Mouse (Mus musculus): ENCODE measurements around the gene C2. TPM values are rescaled to one million over a fixed set of nuclear protein-coding genes. Genes with fewer than 3 reads are reported as not detected.
A peak's percentile ranks its signal among the peaks of the same experiment; 100 is the strongest.

Gene C2
- total RNA-seq (2014; fragmentation: Nextera tagmentation) (22.2 and 25.9 TPM in 2 replicates), total RNA-seq (2017) (1.4 and 2.5 TPM in 2 replicates), polyA plus RNA-seq (2012) (1.2 and 2.3 TPM in 2 replicates)

DNA sequence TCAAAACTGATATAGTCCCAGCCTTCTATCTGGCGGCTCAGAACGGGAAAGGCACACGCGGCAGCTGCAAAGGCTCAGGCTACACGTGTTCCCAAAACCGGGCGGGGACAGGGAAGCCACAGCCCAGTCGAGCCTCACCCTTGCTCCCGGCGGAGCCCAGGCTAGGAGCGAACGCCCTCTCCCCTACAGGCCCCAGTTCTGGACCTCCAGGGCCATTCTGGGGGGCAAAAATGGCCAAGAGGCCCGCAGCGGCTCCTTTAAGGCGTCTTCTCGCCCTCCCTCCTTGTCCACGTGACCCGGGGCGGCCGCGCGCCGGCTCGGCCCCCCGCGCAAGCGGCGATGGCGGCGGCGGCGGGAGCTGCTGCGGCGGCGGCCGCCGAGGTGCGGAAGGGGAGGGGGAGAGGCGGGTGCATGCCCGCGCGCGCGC, at the start of gene C2, which contains the start of gene Ehmt2:
C2 (minus strand) TSS at position 106 of the 427 bp plus-strand sequence.
Ehmt2 (plus strand) TSS at position 310 of the 427 bp plus-strand sequence.
- Histone ChIP-seq H3K4me3 (ENCODE audit: low read depth, low read length) (peak within 1 kb of the TSS; percentile 91), H3K27me3 (ENCODE audit: insufficient read depth, low read length) (no peaks in the 10 kb centered on the region), H3K36me3 (replicated peaks) (peaks cover 40% of the 10 kb centered on the region), H3K9me3 (replicated peaks) (no peaks in the 10 kb centered on the region; the same call in 1 of the 2 replicates), H3K4me1 (ENCODE audit: insufficient read depth, low read depth, low read length) (peaks cover 57% of the 10 kb centered on the region)
- DNase-seq (ENCODE audit: low spot score) (peak; percentile 76), ATAC-seq (ENCODE audit: extremely low read depth, insufficient number of reproducible peaks, low FRiP score, poor library complexity, severe bottlenecking) (no peak; the same call in 1 of the 2 replicates)
- TF ChIP-seq GATA1 (IDR thresholded peaks at IDR 0.05; ENCODE audit: borderline replicate concordance, low read length) (no peak), CTCF (IDR thresholded peaks at IDR 0.05; ENCODE audit: low read depth, low read length) (no peak), POLR2AphosphoS5 (IDR thresholded peaks at IDR 0.05; ENCODE audit: insufficient replicate concordance, low read depth, low read length) (no peak), TAL1 (conservative IDR thresholded peaks at IDR 0.05; ENCODE audit: low read depth, low read length) (no peak), GATA2 (IDR thresholded peaks at IDR 0.05; ENCODE audit: borderline replicate concordance, low read depth, low read length) (no peak)

DNA sequence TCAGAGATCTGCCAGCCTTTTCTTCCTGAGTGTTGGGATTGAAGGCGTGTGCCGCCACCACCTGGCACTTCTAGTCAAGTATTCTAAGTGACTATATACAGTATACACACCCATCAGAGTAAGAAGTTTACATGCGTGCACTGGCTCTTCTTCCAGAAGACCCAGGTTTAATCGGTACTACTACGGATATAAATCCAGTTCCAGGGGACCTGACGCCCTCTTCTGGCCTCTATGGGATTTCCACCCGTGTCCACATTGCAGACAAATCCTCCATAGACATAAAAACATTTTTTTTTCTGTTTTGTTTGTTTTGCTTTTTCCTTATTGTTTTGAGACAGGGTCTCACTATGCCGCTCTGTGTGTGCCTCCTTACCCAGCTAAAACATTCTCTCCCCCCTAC, 49.5 kb upstream of the C2 start:
- H3K36me3 ChIP-seq (replicated peaks) = peaks cover 37% of the 10 kb centered on the region
- H3K4me1 ChIP-seq (ENCODE audit: insufficient read depth, low read depth, low read length) = peaks cover 19% of the 10 kb centered on the region
- no peak for ATAC-seq (ENCODE audit: extremely low read depth, insufficient number of reproducible peaks, low FRiP score, poor library complexity, severe bottlenecking)
- no peak overlapping the region for H3K4me3 ChIP-seq (ENCODE audit: low read depth, low read length)
- DNase-seq (ENCODE audit: low spot score) = no peak
- TF ChIP-seq POLR2AphosphoS5 (IDR thresholded peaks at IDR 0.05; ENCODE audit: insufficient replicate concordance, low read depth, low read length) (no peak), GATA1 (IDR thresholded peaks at IDR 0.05; ENCODE audit: borderline replicate concordance, low read length) (no peak), CTCF (IDR thresholded peaks at IDR 0.05; ENCODE audit: low read depth, low read length) (peak; percentile 9; the same call in 1 of the 2 replicates), TAL1 (conservative IDR thresholded peaks at IDR 0.05; ENCODE audit: low read depth, low read length) (no peak), GATA2 (IDR thresholded peaks at IDR 0.05; ENCODE audit: borderline replicate concordance, low read depth, low read length) (no peak)
- H3K9me3 ChIP-seq (replicated peaks) = no peaks in the 10 kb centered on the region
- H3K27me3 ChIP-seq (ENCODE audit: insufficient read depth, low read length) = no peaks in the 10 kb centered on the region; the same call in 1 of the 2 replicates

DNA sequence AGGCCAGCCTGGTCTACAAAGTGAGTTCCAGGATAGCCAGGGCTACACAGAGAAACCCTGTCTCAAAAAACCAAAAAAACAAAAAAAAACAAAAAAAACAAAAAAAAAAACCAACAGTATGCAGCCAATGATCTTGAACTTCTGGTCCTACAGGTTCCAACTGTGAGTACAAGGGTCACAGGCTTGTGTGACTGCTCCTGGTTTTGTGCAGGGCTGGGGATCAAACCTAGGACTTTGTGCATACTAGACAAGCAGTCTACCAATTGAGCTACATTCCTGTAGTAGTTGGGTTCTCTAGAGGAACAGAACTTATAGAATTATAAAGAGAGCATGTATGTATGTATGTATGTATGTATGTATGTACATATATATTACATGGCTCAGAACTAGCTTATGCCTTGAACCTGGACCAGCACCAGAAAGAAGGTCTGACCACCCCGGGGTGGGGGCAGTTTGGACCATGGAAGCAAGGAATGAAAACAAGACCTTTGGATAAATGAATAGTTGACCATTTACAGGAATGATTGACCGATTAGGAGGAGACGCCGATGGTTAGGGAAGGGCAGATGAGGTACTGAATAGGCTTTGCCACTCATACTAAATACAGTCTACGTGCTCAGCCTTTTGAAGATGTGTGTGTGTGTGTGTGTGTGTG, 48.5 kb upstream of the C2 start:
- DNase-seq (ENCODE audit: low spot score) = no peak
- Histone ChIP-seq H3K4me1 (ENCODE audit: insufficient read depth, low read depth, low read length) (peaks cover 23% of the 10 kb centered on the region), H3K4me3 (ENCODE audit: low read depth, low read length) (no peak overlapping the region), H3K36me3 (replicated peaks) (peaks cover 33% of the 10 kb centered on the region), H3K27me3 (ENCODE audit: insufficient read depth, low read length) (no peaks in the 10 kb centered on the region; the same call in 1 of the 2 replicates), H3K9me3 (replicated peaks) (no peaks in the 10 kb centered on the region)
- TF ChIP-seq GATA1 (IDR thresholded peaks at IDR 0.05; ENCODE audit: borderline replicate concordance, low read length) (no peak), CTCF (IDR thresholded peaks at IDR 0.05; ENCODE audit: low read depth, low read length) (no peak), POLR2AphosphoS5 (IDR thresholded peaks at IDR 0.05; ENCODE audit: insufficient replicate concordance, low read depth, low read length) (no peak), GATA2 (IDR thresholded peaks at IDR 0.05; ENCODE audit: borderline replicate concordance, low read depth, low read length) (no peak), TAL1 (conservative IDR thresholded peaks at IDR 0.05; ENCODE audit: low read depth, low read length) (no peak)
- ATAC-seq (ENCODE audit: extremely low read depth, insufficient number of reproducible peaks, low FRiP score, poor library complexity, severe bottlenecking) = no peak

DNA sequence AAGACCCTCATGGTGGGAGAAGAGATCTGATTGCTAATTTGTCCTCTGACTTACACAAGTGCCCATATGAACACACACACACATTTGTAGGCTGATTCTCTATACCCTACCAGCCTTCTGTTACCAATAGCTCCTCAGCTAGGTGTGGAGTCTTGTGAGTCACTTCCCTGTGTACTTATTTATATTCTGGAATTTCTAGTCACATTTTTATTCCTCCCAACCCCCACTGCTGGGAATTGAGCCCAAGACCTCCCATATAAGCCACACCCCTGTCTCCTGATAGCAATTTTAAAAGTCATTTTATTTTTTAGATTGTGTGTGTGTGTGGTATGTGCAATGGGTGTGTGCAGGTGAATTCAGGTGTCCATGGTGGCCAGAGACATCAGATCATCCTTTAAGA, 46.3 kb upstream of the C2 start:
- H3K4me1 ChIP-seq (ENCODE audit: insufficient read depth, low read depth, low read length) = peaks cover 12% of the 10 kb centered on the region
- H3K9me3 ChIP-seq (replicated peaks) = no peaks in the 10 kb centered on the region
- DNase-seq (ENCODE audit: low spot score) = no peak
- H3K36me3 ChIP-seq (replicated peaks) = peaks cover 11% of the 10 kb centered on the region
- no peaks in the 10 kb centered on the region; the same call in 1 of the 2 replicates for H3K27me3 ChIP-seq (ENCODE audit: insufficient read depth, low read length)
- TF ChIP-seq CTCF (IDR thresholded peaks at IDR 0.05; ENCODE audit: low read depth, low read length) (no peak), GATA2 (IDR thresholded peaks at IDR 0.05; ENCODE audit: borderline replicate concordance, low read depth, low read length) (no peak), GATA1 (IDR thresholded peaks at IDR 0.05; ENCODE audit: borderline replicate concordance, low read length) (no peak), TAL1 (conservative IDR thresholded peaks at IDR 0.05; ENCODE audit: low read depth, low read length) (no peak), POLR2AphosphoS5 (IDR thresholded peaks at IDR 0.05; ENCODE audit: insufficient replicate concordance, low read depth, low read length) (no peak)
- no peak overlapping the region for H3K4me3 ChIP-seq (ENCODE audit: low read depth, low read length)
- no peak for ATAC-seq (ENCODE audit: extremely low read depth, insufficient number of reproducible peaks, low FRiP score, poor library complexity, severe bottlenecking)

DNA sequence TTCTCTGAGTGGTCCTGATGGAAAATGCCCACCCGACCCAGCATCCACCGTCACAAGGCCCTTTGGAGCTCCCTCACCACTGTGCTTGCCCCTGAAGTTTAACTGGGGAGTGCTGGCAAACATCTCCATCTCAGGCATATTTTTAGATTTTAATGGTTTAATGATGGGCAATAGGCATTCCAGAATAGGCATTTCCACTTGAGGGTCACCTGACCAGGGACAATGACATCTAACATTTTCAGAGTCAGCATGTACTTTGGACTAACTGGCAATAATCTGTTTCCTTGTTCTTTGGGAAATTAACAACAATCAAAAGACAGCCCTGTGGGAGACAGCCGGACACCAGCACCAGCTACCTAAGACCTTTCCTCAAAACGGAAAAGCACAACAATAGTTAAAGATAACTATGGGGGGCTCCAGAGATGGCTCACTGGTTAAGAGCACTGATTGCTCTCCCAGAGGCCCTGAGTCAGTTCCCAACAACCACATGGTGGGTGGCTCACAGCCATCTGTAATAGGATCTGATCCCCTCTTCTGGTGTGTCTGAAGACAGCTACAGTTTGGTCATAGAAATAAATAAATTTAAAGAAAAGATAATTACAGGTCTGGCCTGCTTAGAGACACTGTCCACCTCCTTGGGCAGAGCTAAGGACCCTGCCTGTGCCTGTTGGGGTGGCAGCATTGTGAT, 45.2 kb upstream of the C2 start:
- ATAC-seq (ENCODE audit: extremely low read depth, insufficient number of reproducible peaks, low FRiP score, poor library complexity, severe bottlenecking) (no peak), DNase-seq (ENCODE audit: low spot score) (no peak)
- Histone ChIP-seq H3K36me3 (replicated peaks) (peaks cover 3% of the 10 kb centered on the region), H3K27me3 (ENCODE audit: insufficient read depth, low read length) (peaks cover 2% of the 10 kb centered on the region; the same call in 1 of the 2 replicates), H3K9me3 (replicated peaks) (no peaks in the 10 kb centered on the region), H3K4me1 (ENCODE audit: insufficient read depth, low read depth, low read length) (peaks cover 11% of the 10 kb centered on the region), H3K4me3 (ENCODE audit: low read depth, low read length) (no peak overlapping the region)
- no peak for TF ChIP-seq POLR2AphosphoS5 (IDR thresholded peaks at IDR 0.05; ENCODE audit: insufficient replicate concordance, low read depth, low read length)
- TF ChIP-seq GATA1 (IDR thresholded peaks at IDR 0.05; ENCODE audit: borderline replicate concordance, low read length) = no peak
- no peak for TF ChIP-seq CTCF (IDR thresholded peaks at IDR 0.05; ENCODE audit: low read depth, low read length)
- TF ChIP-seq TAL1 (conservative IDR thresholded peaks at IDR 0.05; ENCODE audit: low read depth, low read length) = no peak
- TF ChIP-seq GATA2 (IDR thresholded peaks at IDR 0.05; ENCODE audit: borderline replicate concordance, low read depth, low read length) = no peak

All from G1E (cell line).